Mouse (Mus musculus): ENCODE results near the gene Anxa4.

Anxa4 gene

DNA sequence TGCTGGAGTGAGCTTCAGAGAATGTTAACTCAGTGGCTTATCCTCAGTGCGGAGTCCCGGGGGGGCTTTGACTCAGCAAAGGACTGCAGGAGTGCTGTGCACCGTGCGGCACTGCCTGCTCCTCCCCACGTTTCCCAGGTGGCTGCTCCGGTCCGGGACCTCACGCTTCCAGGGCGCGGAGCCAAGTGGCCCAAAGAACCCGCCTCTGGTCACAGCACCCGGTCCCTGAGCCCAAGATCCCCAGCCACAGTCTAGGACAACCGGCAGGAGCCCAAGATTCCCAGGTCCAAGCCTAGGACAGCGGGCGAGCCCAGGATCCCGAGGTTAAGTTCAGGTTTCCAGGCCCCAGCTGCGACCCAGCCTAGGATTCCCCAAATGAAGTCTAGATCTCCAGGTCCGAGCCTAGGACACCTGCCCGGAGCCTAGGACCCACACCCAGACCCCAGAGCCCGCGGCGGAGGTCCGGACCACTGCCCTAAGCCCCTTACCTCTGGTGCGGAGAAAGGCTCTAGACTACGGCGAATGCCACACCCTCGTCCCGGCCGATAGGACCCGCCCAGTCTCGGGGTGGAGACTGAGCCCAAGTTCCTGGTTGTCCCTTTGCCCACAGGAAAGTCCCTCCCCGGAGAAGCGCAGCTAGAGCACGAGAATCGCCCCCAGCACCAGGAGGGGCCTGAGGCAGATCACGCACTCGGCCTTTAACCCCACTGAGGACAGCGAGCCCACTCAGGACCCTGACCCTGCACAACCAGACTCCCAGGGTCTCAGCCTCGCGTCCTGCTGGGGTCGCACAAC lies at the start of gene Anxa4:
Gene Anxa4 (minus strand): TSS at position 564 of the 795 bp plus-strand sequence.
- no peak for DNase-seq

DNA sequence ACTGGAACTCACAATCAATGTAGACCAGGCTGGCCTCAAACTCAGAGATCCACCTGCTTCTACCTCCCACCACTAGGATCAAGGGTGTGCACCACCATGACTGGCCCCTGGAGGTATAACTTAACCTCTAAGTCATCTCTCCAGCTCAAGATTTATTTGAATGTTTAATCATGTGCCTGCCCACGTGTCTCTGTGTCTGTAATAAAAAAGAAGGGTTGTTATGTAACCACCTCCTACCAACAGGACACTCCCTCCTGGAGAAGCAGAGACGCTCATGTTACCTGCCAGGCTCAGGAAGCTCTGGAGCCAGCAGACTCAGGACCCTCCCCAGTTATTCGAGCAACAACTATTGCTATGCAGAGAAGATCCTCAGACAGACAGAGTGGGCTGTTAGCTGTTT lies 48.6 kb upstream of the Anxa4 start:
- no peak for DNase-seq

DNA sequence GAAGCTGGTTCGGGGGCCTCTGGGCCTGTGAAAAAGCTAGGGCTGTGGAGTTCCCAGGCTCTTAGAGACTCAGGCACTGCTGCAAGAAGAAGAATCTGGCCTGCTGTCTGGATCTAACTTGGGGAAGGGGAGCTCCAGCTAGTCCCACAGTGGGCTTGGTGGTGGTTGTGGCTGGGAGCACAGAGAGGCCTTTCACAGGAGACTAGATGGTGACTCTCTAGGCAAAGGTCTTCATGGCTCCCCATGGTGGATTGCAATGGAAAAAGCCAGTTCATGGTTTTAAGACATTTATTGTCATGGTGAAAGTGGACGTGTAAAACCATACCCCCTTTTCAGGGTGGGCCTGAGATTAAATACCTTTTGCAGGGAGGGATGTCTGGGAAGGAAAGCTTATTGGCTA lies 45.7 kb upstream of the Anxa4 start:
- DNase-seq, result no peak

DNA sequence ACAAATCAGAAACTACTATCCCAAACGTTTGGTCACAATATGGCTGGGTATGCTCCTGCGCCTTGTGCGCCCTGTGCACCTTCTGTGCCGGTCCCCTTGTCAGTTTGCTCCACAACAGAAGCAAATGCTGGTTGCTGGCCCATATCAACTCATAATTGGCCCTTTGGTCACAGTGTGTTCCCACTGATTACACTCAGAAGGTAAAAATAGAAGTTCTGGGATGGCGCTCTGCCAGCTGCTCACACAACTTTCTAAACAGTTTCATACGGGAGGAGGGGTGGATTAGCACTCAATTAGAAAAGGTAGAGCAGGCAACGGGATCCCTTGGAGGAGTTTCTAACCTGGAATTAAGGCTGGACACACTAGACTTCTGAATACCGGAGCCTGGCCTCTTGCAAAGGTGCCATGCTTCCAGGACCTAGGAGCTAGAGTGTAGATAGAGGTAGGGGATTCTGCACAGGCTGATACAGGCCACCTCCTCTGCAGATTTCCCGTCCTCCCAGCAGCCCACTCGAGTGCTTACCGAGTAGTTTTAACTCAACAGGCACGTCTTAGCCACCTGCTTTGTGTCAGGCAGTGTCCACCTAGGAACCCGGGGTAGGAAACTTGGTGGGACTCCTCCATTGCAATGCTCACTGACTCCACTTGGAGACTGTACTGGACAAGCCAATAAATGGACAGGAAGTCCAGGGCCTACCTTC lies 39.6 kb upstream of the Anxa4 start:
- DNase-seq, result no peak

DNA sequence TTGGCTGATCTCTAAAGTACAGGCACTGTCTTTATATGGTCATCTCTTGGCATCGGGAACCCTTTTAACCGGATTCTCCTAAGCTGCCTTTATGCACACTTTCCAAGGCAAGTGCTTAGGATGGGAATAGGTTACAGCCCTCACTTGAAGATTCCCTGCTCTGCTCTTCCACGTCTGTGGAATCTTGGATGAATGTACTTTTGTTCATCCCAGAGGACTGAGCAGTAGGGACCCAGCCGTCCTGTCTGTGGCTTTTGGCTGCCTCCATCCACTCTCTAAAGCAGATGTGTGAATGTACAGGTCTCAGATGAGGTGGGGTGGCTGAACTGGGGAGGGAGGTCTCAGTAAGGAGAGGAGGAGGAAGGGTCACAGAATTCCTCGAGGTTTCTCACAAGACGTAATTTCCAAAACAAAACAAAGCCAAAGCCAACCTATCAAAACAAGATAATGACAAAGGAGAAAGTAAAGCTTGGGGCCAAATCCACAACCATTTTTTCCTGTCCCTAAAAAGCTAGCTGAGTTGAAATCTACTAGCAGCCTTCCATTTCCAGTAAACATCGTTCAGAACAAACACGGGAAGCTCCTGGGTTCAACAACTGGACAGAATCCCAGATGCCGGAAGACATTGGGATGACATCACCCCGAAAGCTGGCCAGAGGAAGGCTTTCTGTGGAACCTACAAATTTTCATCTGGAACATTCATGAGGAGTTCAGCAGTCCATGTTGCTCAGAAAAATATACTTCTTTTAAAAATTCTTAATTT lies 37.5 kb upstream of the Anxa4 start:
- no peak for DNase-seq

DNA sequence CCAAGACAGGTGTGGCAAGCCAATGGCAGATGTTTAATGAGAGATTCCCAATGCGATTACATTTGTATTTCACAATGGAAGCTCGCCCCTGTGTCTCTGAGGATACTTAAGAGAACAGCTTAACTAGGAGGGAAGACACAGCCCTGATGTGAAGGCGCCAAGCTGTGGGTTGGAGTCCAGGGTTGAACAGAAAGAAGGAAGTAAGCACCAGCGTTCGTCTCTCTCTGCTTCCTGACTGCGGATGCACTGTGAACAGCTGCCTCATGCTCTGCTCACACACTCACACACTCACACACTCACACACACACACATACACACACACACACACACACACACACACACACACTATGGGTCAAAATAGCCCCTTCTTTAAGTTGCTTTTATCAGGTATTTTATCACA lies 36.4 kb upstream of the Anxa4 start:
- no peak for DNase-seq

DNA sequence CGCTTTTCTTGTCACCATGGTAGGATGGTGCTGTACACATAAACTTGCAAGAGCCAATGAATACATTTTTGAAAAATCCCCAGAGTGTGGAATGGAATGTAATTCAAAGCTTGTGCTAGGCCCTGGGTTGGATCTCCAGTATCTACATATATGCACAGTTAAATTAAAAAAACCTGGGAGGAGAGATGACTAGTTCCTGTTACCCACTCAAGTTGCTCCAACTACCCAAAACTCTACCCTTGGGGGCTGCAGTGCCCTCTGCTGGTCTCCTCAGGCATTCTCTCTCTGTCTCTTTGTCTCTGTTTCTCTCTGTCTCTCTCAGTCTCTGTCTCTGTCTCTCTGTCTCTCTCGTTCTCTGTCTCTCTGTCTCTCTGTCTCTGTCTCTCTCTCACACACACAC lies 34.0 kb upstream of the Anxa4 start:
- no peak for DNase-seq

DNA sequence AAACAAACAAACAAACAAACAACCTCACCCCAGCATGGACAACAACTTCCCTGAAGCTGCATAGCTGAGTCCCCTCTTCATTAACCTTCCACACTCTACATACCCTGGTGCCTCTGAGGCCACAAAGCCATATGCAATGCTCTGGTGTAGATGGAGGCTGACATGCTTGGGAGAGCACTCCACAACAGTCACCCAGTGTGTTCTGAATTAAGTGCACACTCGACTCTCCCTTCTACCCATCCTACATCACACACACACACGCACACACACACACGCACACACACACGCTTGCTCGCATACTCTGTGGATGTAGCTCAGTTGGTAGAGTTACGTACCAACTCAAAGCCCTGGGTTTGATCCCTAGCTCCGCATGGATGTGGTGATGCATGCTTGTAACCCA lies 31.0 kb upstream of the Anxa4 start:
- DNase-seq, result no peak

DNA sequence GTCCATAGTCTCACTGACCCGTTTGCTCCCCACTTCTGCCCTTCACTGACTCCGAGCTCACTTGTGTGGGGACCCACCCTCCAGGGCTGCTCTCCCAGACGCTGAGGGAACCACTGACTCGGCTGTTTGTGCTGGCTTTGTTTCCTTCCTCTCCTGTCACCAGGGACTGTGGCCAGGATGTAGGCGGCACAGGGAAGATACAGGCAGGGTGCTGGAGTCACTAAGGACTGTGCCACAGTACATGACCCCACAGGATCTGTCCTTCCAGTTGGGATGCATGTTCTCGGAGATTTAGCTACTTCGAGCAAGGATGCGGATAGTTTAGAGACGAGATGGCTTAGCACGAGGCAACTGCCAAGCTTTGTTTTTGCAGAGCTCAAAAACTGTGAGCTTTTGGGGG lies 30.4 kb upstream of the Anxa4 start:
- DNase-seq, result peak; percentile 57

DNA sequence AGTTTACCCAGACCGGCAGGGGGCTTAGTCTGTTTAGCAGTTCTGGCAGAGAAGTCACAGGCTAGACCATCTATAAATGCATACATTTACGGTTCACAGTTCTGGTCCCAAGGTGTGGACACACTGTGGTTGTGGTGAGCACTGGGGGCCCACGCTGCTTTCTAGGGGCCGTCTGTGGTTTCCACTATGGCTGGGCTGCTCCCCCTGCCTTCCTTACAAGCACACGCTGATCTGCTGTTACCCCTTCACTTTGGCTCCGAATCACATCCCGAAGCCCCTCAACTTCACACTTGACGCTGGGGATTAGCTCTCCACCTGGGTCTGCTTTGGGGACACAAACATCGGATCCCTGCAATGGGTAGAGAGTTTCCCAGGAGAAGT lies 29.7 kb upstream of the Anxa4 start:
- DNase-seq, result peak; percentile 54

DNA sequence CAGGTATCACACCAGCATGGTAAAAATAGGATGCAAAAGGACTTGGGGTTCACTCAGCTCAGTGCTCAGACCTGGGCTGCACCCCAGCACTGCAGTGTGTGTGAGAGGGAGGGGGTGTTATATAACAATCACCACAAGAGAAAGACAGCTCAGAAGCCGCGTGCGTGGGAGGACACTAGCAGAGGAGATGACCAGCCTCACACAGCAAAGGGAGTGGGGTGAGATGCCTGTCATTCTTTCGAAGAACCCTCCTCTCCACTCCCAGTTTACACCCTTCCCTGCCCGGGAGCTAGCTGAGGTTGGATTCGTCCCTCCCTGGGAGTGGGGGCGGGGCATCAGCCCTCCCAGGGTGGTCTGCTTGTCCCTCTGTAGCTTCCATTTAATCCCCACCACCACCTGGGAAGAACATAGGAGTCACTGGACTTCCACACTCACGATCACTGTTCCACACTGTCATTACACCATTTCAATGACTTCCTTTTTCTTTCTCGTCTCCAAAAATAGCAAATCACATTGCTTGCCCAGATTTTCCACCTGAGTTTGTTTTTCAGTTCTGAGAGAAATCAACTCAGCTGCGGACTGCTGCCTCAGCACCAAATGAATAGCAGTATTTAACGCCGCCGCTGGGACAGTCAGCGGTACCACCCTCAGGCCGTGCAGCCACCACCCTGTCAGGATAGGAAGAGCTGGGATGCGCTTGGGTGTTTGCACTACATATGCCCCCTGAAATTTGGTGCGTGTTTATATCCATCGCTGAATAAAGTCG lies 29.1 kb upstream of the Anxa4 start:
- DNase-seq, result peak; percentile 96

DNA sequence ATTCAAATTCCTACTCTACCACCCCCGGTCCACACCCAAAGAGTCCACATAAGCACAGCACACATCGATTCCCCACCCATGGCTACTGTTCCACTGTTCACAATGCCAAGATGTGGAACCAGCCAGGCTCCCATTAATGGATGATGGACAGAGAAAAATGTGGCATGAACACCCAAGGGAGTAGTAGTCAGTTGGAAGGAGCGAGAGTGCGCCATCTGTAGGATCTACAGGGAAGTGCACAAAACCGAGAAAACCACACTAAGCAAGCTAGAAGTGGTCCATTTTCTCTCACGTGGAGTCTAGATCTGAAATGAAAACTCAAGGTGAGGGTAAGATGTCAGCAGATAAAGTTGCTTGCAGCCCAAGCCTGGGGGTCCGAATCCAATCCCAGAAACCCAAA lies 27.3 kb upstream of the Anxa4 start:
- DNase-seq, result peak; percentile 43

DNA sequence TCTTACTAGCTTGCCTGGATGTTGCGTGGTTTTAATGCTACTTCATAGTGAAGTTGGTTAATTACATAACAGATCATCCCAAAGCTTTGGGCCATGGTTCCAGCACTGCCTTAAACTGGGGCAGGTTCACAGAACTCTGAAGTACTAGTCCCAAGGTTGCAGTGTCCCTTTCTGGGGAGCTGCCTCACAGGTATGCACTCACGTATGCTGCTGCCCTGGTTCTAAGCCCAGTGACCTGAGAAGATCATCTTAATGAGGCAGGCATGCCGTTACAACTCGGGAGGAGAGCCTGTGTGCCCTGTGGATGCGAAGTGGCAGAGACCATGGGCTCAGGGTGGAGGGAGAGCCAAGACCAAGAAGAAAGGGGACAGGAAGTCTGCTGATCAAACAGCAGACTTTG lies 26.5 kb upstream of the Anxa4 start:
- DNase-seq, result no peak

DNA sequence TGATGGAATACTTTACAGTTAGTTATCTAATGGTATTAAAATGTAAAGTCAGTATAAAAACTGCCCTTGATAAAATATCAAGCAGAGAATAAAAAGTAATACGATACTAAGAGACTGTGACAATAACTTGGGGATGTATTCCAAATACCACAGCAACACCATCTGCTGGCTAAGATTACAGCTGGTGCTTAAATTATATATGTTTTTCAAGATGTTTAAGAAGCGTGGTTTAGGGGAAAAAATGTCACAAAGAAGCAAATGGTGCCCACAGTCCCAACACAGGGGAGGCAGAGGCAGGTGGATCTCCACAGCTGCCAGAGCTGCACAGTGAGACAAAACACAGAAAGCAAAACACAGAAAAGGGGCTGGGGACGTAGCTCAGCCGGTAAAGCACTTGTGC lies 25.5 kb upstream of the Anxa4 start:
- DNase-seq, result no peak

DNA sequence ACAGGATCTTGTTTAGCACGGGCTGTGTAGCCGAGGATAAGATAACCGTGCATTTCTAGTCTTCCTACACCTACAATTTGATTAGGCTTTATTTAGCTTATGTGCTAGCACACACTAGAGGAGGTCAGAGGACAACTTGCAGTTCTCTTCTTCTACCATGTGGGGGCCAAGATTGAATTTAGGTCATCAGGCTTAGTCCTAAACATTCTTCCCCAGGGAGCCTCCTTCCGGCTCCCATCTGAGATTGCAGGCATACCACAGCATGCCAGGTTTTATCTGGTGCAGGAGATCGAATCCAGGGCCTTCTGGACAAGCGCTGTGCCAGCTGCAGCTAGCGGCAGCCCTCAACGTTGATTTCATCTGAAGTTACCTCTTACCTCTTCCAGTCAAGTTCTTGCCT lies 23.2 kb upstream of the Anxa4 start:
- peak; percentile 41 for DNase-seq

DNA sequence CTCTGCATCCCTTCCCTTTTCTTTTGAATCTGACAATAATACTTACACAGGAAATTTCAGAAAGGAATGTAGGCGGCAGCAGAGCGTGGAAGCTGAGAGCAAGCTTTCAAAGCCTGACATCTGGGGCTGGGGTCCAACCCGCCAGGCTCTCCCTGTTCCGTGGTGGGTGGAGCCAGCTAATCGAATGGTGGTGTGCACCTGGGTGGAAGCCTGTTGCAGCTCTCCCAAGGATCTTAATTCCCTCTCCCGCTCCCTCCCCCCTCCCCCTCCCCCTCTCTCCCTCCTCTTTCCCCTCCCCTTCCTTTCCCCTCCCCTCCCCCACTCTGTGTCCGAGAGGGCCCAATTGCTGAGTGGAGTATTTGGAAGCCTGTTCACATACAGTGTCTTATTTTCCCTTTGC lies 22.1 kb upstream of the Anxa4 start:
- DNase-seq, result no peak

DNA sequence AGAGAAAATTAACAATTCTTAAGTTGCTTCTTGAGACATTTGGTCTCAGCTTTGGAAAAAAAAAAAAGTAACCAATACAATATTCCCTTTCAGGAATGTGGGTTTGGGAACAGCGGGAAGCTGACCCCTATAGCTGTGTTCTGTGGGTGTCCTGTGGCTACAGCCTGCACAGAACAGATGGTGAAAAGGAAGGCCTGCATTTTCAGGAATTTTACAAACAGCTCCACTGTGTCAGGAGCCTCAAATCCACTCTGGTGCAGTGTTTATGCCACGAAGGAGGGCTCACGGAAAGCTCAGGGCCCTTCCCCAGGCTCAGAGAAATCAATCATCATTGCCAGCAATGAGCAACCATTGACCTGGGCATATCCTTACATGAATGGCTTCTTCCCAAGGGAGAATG lies 21.5 kb upstream of the Anxa4 start:
- peak; percentile 57 for DNase-seq

DNA sequence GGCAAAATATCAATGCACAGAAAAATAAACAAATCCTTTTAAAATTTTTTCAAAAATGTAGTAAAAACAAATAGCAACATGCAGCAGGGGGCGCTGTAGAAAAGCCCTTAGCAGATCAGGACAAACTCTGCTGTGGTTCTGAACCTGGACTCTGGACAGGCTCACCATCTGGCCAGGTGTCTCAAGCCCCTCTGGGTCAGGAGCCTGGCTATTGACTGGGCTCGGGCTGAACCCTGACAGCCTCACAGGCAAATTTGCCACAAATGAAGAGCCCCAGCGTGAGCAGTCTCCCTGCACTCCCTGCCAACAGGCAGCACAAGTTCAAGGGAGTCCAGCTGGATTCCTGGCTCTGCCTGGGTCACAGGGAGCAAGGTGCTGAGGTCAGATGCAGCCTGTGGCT lies 20.0 kb upstream of the Anxa4 start:
- no peak for DNase-seq

DNA sequence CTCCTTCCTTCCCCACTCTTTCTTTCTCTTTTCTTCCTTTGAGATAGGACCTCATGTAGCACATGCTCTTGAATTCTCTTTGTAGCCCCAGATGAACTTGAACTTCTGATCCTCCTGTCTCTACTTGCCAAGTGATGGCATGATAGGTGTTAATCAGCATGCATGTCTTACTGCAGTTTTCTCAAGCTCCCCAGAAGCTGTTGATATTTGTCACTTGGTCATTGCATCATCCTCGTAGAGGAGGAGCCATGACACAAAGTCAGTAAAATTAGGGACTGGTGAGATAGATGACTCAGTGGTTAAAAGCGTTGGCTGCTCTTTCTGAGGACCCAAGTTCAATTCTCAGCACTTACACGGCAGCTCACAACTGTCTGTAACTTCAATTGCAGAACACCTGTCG lies 19.5 kb upstream of the Anxa4 start:
- no peak for DNase-seq

DNA sequence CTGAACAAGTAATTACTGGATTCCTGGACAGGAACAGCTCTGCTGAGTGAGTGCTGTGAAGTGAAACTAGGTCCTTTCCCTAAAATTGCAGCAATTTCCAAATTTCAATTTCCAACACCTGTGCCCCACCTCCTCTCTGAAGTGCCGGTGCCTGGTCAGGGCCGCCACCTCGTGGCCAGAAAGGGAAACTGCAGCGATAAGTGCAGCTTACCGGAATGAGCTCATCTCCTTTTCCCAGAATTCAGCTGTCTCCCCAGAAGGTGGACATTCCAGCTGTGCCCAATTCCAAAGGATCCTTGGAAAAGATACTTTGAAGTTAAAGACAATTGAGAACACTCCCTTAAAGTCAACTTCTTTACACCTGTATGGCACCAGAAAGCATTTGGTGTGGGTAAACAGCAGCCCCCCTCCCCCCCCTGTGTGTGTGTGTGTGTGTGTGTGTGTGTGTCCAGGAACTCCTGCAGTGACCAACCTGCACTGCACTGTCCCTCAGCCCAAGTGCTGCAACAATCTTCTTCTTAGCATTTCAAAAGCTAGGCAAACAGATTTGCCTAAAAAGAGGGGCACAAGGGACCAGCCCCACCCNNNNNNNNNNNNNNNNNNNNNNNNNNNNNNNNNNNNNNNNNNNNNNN lies 13.2 kb upstream of the Anxa4 start:
- DNase-seq, result peak; percentile 71

DNA sequence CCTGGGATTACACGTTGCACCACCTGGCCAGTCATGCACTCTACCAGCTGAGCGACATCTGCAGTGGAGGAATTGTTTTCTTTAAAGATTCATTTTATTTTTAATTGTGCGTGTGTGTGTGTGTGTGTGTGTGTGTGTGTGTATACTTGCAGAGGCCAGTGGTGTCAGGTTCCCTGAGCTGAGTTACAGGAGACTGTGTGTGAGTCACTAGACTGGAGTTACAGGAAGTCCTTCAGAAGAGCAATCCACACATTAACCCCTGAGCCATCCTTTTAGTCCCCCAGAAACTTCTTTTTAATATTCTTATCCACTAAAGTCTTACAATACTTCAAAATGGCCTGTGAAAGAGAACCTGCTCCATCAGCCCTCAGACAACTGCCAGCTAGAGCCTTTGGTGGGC lies 11.3 kb upstream of the Anxa4 start:
- no peak for DNase-seq

DNA sequence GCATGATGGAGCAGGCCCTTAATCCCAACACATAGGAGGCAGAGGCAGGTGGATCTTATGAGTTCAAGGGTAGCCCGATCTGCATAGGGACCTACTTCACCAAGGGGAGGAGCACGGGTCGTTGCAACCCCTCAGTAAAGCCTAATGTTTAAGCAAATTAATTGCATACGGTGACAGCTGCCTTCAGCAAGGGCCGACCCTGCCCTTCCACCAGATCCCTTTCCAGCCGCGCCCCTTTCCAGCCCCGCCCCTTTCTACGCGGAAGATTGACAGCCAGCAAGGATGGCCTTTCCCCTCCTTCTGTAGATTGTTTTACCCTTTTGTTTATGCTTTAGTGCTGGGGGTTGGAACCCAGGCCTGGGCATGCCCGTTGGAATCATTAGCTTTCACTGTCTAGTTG lies 8.0 kb upstream of the Anxa4 start:
- DNase-seq, result no peak

DNA sequence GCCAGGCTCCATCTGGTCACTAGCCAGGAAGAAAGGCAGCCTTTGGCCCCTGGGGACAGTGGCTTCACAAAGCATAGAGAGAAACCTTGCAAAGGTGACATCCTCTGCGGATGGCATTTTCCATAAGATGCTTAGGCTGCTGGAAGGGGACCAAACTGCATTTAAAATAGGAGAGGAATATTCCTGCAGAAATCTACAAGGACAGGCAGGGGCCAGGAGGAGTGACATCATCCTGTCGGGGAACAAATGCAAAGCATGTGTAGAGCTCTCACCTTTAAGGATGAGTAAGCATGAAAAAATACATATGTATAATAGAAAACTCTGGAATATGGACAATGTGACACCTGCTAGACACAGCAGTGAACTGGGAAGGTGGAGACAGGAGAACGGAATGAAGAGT lies 7.1 kb upstream of the Anxa4 start:
- DNase-seq, result no peak
